Mouse (Mus musculus) heart, postnatal 36 days (tissue): ENCODE data around the gene Tas2r105. TPM values are rescaled to one million over a fixed set of nuclear protein-coding genes. Genes with fewer than 3 reads are reported as not detected.

Source experiments
- DNase-seq, 2 experiments: peaks; one replicate each; pipeline ENCODE4 v3.0.0; 2021 to 2022
- intact Hi-C: fragments of 180-260 bp; cut with DNase I; formaldehyde crosslinking; loops from one replicate; pipeline ENCODE4 v1.15.1; 2025
- total RNA-seq, 2 experiments: library from RNA; stranded (reverse); gene quantifications; 2 replicates each; pipeline ENCODE4 v1.2.3; 2021

Gene Tas2r105
- total RNA-seq: not detected

- intact Hi-C loops: no loop called here
These were observed at the start of gene Tas2r105 for GRCm38 (mm10) chr6:131687395-131687794. TSS of gene Tas2r105 (minus strand) at chr6:131687495.

DNA sequence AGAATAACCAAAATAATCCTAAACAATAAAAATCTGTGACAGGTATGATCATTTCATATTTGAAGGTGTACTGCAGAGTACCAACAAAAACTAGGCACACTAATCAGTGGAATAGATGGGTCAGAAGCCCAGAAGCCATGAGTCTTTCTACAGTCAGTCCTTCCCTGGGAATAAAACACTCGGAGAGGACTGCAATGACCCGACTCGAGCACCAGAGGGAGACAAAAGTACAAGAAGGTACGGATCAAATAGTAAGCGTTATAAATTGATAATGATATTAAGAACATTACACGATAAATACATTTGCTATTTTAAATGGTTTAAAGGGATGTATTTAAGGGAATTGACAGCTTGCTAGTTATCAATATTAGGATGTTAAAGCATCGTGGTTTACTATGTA is 25.5 kb upstream of the Tas2r105 start:
- intact Hi-C loops: no loop called here
- DNase-seq: no peak

More at GRCm38 (mm10) chr6:131687395-131687794, at the start of gene Tas2r105:
- no peak for DNase-seq

DNA sequence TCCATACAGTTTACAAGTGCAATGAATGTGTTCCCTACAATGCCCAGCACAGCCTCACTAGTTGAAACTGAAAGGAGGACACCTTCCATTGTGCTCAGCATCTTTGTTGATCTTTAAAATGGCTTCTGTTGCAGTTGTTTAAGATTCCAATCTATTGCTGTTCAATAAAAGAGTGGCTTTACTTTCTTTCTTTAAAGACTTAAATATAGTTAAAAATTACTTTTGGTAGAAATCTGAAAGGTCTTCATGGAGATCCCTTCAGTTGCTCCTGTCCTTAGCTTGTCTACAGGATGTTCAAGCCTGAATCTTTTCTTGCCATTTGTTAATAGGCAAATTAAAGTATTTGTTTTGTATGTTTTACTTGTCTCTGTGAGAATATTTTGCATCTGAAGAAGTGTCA is 2.7 kb upstream of the Tas2r105 start, which contains the start of gene Tas2r114:
Gene Tas2r114 (minus strand): TSS at position 101 of the 400 bp plus-strand sequence.
- intact Hi-C loops: no loop called here
- no peak for DNase-seq

GRCm38 (mm10) chr6:131685644-131686043 is 1.7 kb downstream of the Tas2r105 start, which contains the start of gene Tas2r104:
TSS of gene Tas2r104 (minus strand) at chr6:131685744.
- no peak for DNase-seq
- intact Hi-C loops: no loop called here

- intact Hi-C loops: no loop called here
- DNase-seq: no peak
These were observed 8.5 kb downstream of the Tas2r105 start, which contains the start of gene Tas2r106 for GRCm38 (mm10) chr6:131678786-131679185. TSS of gene Tas2r106 (minus strand) at chr6:131678886.

DNA sequence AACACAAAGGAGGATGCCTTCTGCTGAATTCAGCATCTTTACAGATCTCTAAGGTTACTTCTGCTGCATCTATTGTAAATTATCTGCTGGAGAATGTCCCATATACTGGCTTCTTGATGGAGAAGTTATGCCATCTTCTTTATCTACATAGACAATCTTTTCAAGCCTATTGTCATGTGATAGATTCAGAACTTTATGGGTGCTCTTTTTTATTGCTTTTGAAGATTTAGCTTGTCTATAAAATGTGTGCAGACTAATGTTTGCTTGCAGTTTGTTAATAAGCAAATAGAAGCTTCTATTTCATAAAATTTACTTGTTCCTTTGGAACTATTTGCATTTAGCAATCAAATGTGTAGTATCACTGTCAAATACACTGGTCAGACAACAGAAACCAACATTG is 27.2 kb downstream of the Tas2r105 start, which contains the start of gene Tas2r107:
Gene Tas2r107 (minus strand): TSS at position 101 of the 400 bp plus-strand sequence.
- intact Hi-C loops: no loop called here
- DNase-seq: no peak

Other genes with a start within 250 kb of the Tas2r105 start
- gene 5430401F13Rik, start 201.1 kb downstream of the Tas2r105 start, total RNA-seq: not detected
- gene Gm6619, start 201.1 kb downstream of the Tas2r105 start, total RNA-seq: not detected
- gene Tas2r130, start 56.6 kb downstream of the Tas2r105 start, total RNA-seq: not detected
- not detected for gene Tas2r107, start 27.3 kb downstream of the Tas2r105 start, total RNA-seq
- gene Tas2r106, start 8.6 kb downstream of the Tas2r105 start, total RNA-seq: not detected
- gene Tas2r104, start 1.8 kb downstream of the Tas2r105 start, total RNA-seq: not detected
- gene Tas2r114, start 2.6 kb upstream of the Tas2r105 start, total RNA-seq: not detected